Mouse (Mus musculus) erythroblast, adult 5-6 weeks (primary cell): Measurements from ENCODE around the gene Gm10251. TPM values are rescaled to one million over a fixed set of nuclear protein-coding genes. Genes with fewer than 3 reads are reported as not detected.
"Not testable (repeated sequence)": the region's sequence is repeated elsewhere in the genome, so short reads cannot be mapped to it uniquely, and the experiment has no call there.

Experiments
- ATAC-seq: replicated peaks from 2 replicates; pipeline ENCODE4 v1.8.0; 2016; ENCODE audit warnings: moderate number of reproducible peaks, mild to moderate bottlenecking, moderate TSS enrichment, inconsistent platforms; ENCODE audit not compliant: poor library complexity, low FRiP score, severe bottlenecking
- total RNA-seq, 2 experiments: library from RNA; stranded (forward) in 1 of 2; stranded (reverse) in 1 of 2; fragments of 150-400 nt in 1 of 2; fragments of 200-764, 138-1000 nt in 1 of 2; gene quantifications; 2 replicates each; pipeline versions ENCODE4 v1.2.3 to v1.2.4; 2015 to 2017; ENCODE audit warnings: low replicate concordance in 2 of 2

The Gm10251 gene
- not detected in 2 replicates for total RNA-seq (2015; ENCODE audit: low replicate concordance)
- not detected in 2 replicates for total RNA-seq (2017; ENCODE audit: low replicate concordance)

DNA sequence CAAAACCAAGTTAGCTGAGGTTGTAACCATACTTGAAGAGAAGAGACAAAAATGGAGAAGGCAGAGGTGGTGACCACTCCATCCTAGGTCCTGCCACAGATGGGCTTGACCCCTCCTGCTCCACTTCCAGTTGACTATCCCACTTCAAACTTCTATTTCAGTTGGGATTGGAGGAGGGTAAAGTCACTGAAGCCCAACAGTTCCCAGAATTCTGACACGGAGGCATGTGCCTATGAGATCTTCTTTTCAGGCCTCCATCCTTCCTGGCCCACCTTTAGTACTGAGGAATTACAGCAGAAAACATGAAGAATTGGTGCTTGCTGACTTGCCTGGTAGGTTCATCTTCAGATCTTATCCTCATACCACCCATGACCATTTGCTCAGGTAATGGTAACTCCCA is at the start of gene Gm10251:
Gene Gm10251 (minus strand): TSS at position 101 of the 400 bp plus-strand sequence.
- ATAC-seq = not testable (repeated sequence)

DNA sequence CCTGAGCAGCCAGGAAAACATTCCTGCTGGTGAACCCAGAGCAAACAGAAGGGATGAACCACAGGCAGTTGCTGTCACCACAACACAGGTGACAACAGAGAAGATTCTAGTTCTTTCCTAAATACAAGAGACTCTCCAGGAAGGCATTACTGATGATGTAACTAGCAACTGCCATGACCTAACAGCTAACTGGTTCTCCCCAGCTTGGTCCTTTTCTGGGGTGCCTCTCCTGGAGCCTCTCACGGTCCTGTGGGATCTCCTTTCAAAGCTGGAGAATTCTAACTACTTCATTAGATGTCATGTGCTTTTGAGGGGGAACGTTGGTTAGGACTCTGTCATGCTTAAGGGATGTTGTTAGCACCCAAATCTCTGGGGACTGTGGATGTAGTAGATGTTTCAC is 36.2 kb upstream of the Gm10251 start, which contains the start of gene Gm8050:
Gene Gm8050 (minus strand): TSS at position 101 of the 400 bp plus-strand sequence.
- not testable (repeated sequence) for ATAC-seq

DNA sequence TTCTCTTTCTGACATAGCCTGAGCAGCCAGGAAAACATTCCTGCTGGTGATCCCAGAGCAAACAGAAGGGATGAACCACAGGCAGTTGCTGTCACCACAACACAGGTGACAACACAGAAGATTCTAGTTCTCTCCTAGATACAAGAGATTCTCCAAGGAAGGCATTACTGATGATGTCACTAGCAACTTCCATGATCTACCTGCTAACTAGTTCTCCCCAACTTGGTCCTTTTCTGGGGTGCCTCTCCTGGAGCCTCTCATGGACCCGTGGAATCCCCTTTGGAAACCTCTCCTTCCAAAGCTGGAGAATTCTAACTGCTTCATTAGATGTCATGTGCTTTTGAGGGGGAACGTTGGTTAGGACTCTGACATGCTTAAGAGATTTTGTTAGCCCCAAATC is 61.7 kb downstream of the Gm10251 start, which contains the start of gene Gm3460:
Gene Gm3460 (minus strand): TSS at position 101 of the 400 bp plus-strand sequence.
- ATAC-seq = not testable (repeated sequence)

- ATAC-seq = not testable (repeated sequence)
Measured at GRCm38 (mm10) chr14:6606436-6606835, 77.5 kb downstream of the Gm10251 start.

DNA sequence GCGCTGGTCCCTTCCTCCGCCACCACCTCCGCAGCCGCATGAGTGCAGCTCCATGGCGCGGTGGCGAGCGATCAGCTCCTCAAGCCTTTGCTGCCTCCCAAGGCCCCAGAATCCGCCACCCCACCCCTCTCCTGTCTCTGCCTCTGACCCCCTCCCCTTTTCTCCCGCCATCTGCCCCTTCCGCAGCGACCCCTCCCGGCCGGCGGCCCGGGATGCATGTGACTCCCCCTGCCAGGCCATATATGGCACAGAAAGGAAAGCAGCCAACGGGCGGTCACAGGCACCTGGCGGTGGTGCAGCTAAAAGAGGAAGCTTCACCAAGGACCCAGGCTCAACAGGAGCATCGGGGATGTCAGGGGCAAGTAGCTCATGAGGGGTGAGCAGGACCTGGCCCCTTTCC is 79.0 kb downstream of the Gm10251 start:
- ATAC-seq = not testable (repeated sequence)

DNA sequence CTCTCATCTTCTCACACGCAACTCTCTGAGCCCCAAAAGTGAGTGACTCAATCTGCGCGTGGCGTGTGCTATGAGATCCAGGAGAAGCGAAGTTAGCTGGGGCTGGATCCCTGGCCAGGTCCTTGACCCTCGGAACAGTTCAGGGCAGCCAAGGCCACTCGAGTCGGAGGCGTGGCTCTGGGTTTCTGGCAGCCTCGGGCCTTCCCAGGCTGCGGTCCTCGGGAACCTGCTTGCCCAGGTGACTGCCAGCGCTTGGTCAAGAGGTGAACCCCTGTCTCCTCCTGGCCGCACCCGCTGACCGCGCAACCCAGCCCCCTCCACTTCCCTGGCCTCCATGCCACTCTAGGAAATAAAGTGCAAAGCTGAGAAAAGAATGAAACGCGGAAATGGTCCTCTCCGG is 79.4 kb downstream of the Gm10251 start:
- not testable (repeated sequence) for ATAC-seq

DNA sequence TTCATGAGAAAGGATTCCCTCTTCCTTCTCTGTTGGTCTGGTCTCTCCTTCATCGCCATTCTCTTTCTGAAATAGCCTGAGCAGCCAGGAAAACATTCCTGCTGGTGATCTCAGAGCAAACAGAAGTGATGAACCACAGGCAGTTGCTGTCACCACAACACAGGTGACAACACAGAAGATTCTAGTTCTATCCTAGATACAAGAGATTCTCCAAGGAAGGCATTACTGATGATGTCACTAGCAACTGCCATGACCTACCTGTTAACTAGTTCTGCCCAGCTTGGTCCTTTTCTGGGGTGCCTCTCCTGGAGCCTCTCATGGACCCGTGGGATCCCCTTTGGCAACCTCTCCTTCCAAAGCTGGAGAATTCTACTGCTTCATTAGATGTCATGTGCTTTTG is 93.5 kb downstream of the Gm10251 start, which contains the start of gene Gm3629:
Gene Gm3629 (minus strand): TSS at position 101 of the 400 bp plus-strand sequence.
- ATAC-seq = not testable (repeated sequence)

Other genes starting within 250 kb of the Gm10251 start
- gene Gm3594, start 239.6 kb downstream of the Gm10251 start, total RNA-seq (2015; ENCODE audit: low replicate concordance) = not detected in 2 replicates
- gene Gm3594, start 239.6 kb downstream of the Gm10251 start, total RNA-seq (2017; ENCODE audit: low replicate concordance) = not detected in 2 replicates
- not detected in 2 replicates for gene Gm8356, start 146.9 kb downstream of the Gm10251 start, total RNA-seq (2015; ENCODE audit: low replicate concordance)
- not detected in 2 replicates for gene Gm8356, start 146.9 kb downstream of the Gm10251 start, total RNA-seq (2017; ENCODE audit: low replicate concordance)
- not detected in 2 replicates for gene Gm3629, start 93.6 kb downstream of the Gm10251 start, total RNA-seq (2015; ENCODE audit: low replicate concordance)
- not detected in 2 replicates for gene Gm3629, start 93.6 kb downstream of the Gm10251 start, total RNA-seq (2017; ENCODE audit: low replicate concordance)
- not detected in 2 replicates for gene Gm3460, start 61.8 kb downstream of the Gm10251 start, total RNA-seq (2015; ENCODE audit: low replicate concordance)
- not detected in 2 replicates for gene Gm3460, start 61.8 kb downstream of the Gm10251 start, total RNA-seq (2017; ENCODE audit: low replicate concordance)
- not detected in 2 replicates for gene Gm8050, start 36.1 kb upstream of the Gm10251 start, total RNA-seq (2015; ENCODE audit: low replicate concordance)
- gene Gm8050, start 36.1 kb upstream of the Gm10251 start, total RNA-seq (2017; ENCODE audit: low replicate concordance) = not detected in 2 replicates
- not detected in 2 replicates for gene Gm3636, start 58.2 kb upstream of the Gm10251 start, total RNA-seq (2015; ENCODE audit: low replicate concordance)
- gene Gm3636, start 58.2 kb upstream of the Gm10251 start, total RNA-seq (2017; ENCODE audit: low replicate concordance) = not detected in 2 replicates
- not detected in 2 replicates for gene Gm8362, start 90.2 kb upstream of the Gm10251 start, total RNA-seq (2015; ENCODE audit: low replicate concordance)
- not detected in 2 replicates for gene Gm8362, start 90.2 kb upstream of the Gm10251 start, total RNA-seq (2017; ENCODE audit: low replicate concordance)
- gene Gm3642, start 156.1 kb upstream of the Gm10251 start, total RNA-seq (2015; ENCODE audit: low replicate concordance) = not detected in 2 replicates
- not detected in 2 replicates for gene Gm3642, start 156.1 kb upstream of the Gm10251 start, total RNA-seq (2017; ENCODE audit: low replicate concordance)
- not detected in 2 replicates for gene Gm3667, start 205.8 kb upstream of the Gm10251 start, total RNA-seq (2015; ENCODE audit: low replicate concordance)
- gene Gm3667, start 205.8 kb upstream of the Gm10251 start, total RNA-seq (2017; ENCODE audit: low replicate concordance) = not detected in 2 replicates